Mouse (Mus musculus): ENCODE data around the gene 1700007K13Rik. TPM values are rescaled to one million over a fixed set of nuclear protein-coding genes. Genes with fewer than 3 reads are reported as not detected.

Gene 1700007K13Rik
- polyA plus RNA-seq, 1 experiment = not detected

DNA sequence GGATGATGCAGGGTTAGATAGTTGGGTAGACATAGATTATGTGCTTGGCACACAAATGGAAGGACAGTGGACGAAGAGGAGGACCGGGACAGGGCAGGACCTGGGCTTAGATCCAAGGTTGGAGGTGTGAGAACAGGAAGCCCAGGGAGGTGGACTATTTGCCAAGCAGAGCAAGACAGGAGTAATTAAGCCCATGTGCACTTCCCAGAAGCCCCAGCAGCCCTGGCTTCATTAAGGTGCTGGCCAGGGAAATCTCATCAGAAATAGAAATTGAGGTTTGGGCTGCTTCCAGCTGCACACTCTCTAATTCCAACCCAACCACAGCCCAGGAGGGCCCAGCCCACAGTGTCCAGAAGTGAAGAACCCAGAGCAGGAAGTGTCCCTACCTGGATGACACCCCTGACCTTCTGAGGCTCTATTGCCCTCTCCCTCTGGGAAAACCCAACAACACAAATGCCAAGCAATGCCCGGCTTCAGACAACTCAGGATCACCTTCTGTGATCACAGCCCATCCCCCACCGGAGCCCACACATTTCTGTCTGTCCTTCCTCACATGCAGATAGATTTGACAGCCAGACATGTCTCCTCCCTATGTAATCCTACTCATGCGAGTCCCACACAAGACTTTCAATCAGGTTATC, 51.9 kb downstream of the 1700007K13Rik start:
- H3K36me3 ChIP-seq (ENCODE audit: control insufficient read depth, insufficient read depth, low read length) = no peaks in the 10 kb centered on the region
- H3K27me3 ChIP-seq (ENCODE audit: control insufficient read depth, insufficient read depth, low read length) = no peaks in the 10 kb centered on the region
- DNase-seq = no peak
- H3K4me3 ChIP-seq (ENCODE audit: control insufficient read depth, insufficient read depth, low read length) = no peak overlapping the region
- TF ChIP-seq CTCF (IDR thresholded peaks at IDR 0.05; ENCODE audit: borderline replicate concordance, control insufficient read depth, extremely low read depth, insufficient read depth, low read length, poor library complexity) (no peak), POLR2A (IDR thresholded peaks at IDR 0.05; ENCODE audit: control insufficient read depth, extremely low read depth, insufficient read depth, low read length, poor library complexity) (no peak)
- H3K27ac ChIP-seq (ENCODE audit: control insufficient read depth, insufficient read depth, low read length) = no peak overlapping the region
- H3K4me1 ChIP-seq (replicated peaks; ENCODE audit: control insufficient read depth, insufficient read depth, low read length) = no peaks in the 10 kb centered on the region
- WGBS = 86% methylated on average over 5 of the region's 5 CpGs

DNA sequence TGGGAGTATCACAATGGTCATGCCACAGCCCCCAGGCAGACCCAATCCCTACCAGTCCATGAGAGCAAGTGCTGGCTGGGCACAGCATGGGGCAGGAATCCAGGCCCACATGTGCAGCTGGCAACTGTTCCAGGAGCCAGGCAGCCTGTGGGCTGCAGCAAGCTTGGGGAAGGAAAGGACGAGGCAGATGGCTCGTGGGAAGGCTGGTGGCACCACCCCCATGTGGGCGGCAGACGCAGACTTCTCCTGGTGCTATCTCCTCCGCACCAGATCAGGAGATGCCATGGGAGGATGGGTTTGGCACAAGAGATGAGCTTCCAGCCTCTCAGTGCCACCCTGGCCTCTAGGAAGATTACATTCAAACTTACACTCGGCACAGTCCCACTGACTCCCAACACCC, 53.2 kb downstream of the 1700007K13Rik start:
- WGBS = 75% methylated on average over 6 of the region's 6 CpGs
- Histone ChIP-seq H3K27me3 (ENCODE audit: control insufficient read depth, insufficient read depth, low read length) (no peaks in the 10 kb centered on the region), H3K36me3 (ENCODE audit: control insufficient read depth, insufficient read depth, low read length) (no peaks in the 10 kb centered on the region), H3K4me3 (ENCODE audit: control insufficient read depth, insufficient read depth, low read length) (no peak overlapping the region), H3K4me1 (replicated peaks; ENCODE audit: control insufficient read depth, insufficient read depth, low read length) (no peaks in the 10 kb centered on the region), H3K27ac (ENCODE audit: control insufficient read depth, insufficient read depth, low read length) (no peak overlapping the region)
- DNase-seq = no peak
- TF ChIP-seq POLR2A (IDR thresholded peaks at IDR 0.05; ENCODE audit: control insufficient read depth, extremely low read depth, insufficient read depth, low read length, poor library complexity) (no peak), CTCF (IDR thresholded peaks at IDR 0.05; ENCODE audit: borderline replicate concordance, control insufficient read depth, extremely low read depth, insufficient read depth, low read length, poor library complexity) (no peak)

Other genes starting within 250 kb of the 1700007K13Rik start
- 1.2 and 1.3 TPM in 2 replicates for gene Ppp1r26, start 19.5 kb downstream of the 1700007K13Rik start, polyA plus RNA-seq (2012; rRNA removed)
- gene Mrps2, start 1.7 kb upstream of the 1700007K13Rik start, polyA plus RNA-seq (2012; rRNA removed) = 50.7 and 53.8 TPM in 2 replicates
- gene Gbgt1, start 30.6 kb upstream of the 1700007K13Rik start, polyA plus RNA-seq (2012; rRNA removed) = 2.5 and 2.8 TPM in 2 replicates
- gene Gm10134, start 39.8 kb upstream of the 1700007K13Rik start, polyA plus RNA-seq (2012; rRNA removed) = 0.47 and 0.61 TPM in 2 replicates
- 45.4 and 51.6 TPM in 2 replicates for gene Ralgds, start 46.8 kb upstream of the 1700007K13Rik start, polyA plus RNA-seq (2012; rRNA removed)
- gene Cel, start 97.1 kb upstream of the 1700007K13Rik start, polyA plus RNA-seq (2012; rRNA removed) = 0.42 and 0.49 TPM in 2 replicates
- gene Gtf3c5, start 117.4 kb upstream of the 1700007K13Rik start, polyA plus RNA-seq (2012; rRNA removed) = 33.7 and 34.5 TPM in 2 replicates
- 1.8 and 2.0 TPM in 2 replicates for gene Gfi1b, start 155.7 kb upstream of the 1700007K13Rik start, polyA plus RNA-seq (2012; rRNA removed)
- 24.7 and 25.3 TPM in 2 replicates for gene Tsc1, start 174.9 kb upstream of the 1700007K13Rik start, polyA plus RNA-seq (2012; rRNA removed)
- gene Spaca9, start 233.4 kb upstream of the 1700007K13Rik start, polyA plus RNA-seq (2012; rRNA removed) = 1.6 and 2.5 TPM in 2 replicates
- gene Ak8, start 233.8 kb upstream of the 1700007K13Rik start, polyA plus RNA-seq (2012; rRNA removed) = 0.75 and 0.89 TPM in 2 replicates

Data from thymus, adult 2 months (tissue).